Mouse (Mus musculus) heart, embryonic 14.5 days (tissue): ENCODE data around the gene 4930563M21Rik. TPM values are rescaled to one million over a fixed set of nuclear protein-coding genes. Genes with fewer than 3 reads are reported as not detected.

Experiments
- ATAC-seq: fragments of 200-750 bp; cut with Nextera tagmentation; 2 replicates; pipeline ENCODE4 v1.8.0; 2017; ENCODE audit warnings: low read depth, moderate TSS enrichment; ENCODE audit not compliant: insufficient number of reproducible peaks, insufficient read depth, low FRiP score
- H3K27ac ChIP-seq, 2 experiments: fragments of 200-500 bp in 1 of 2; fragments of 300-500 bp in 1 of 2; sonication (generic) in 1 of 2; replicated peaks in 1 of 2; 2 replicates each; pipeline ENCODE4 v1.5.1; 2012 to 2014; ENCODE audit warnings: low read depth in 2 of 2, low read length in 2 of 2, control low read depth in 1 of 2, mild to moderate bottlenecking in 1 of 2, mixed read lengths in 1 of 2; ENCODE audit not compliant: control insufficient read depth in 1 of 2, insufficient read depth in 1 of 2
- H3K27me3 ChIP-seq: fragments of 300-500 bp; sonication (generic); 2 replicates; pipeline ENCODE4 v1.6.1; 2014; ENCODE audit warnings: mild to moderate bottlenecking, low read length, control low read depth; ENCODE audit not compliant: control insufficient read depth, insufficient read depth
- H3K36me3 ChIP-seq: fragments of 300-500 bp; sonication (generic); 2 replicates; pipeline ENCODE4 v1.6.1; 2014; ENCODE audit warnings: mild to moderate bottlenecking, control low read depth, low read length, mixed read lengths; ENCODE audit not compliant: control insufficient read depth, insufficient read depth
- H3K4me1 ChIP-seq, 2 experiments: fragments of 200-500 bp in 1 of 2; fragments of 300-500 bp in 1 of 2; sonication (generic) in 1 of 2; 2 replicates each; pipeline ENCODE4 v1.6.1; 2012 to 2014; ENCODE audit warnings: low read length in 2 of 2, control low read depth in 1 of 2, mixed read lengths in 1 of 2; ENCODE audit not compliant: control insufficient read depth in 2 of 2, insufficient read depth in 2 of 2
- H3K4me2 ChIP-seq: fragments of 300-500 bp; sonication (generic); 2 replicates; pipeline ENCODE4 v1.6.1; 2014; ENCODE audit warnings: mild to moderate bottlenecking, low read length
- H3K4me3 ChIP-seq, 2 experiments: fragments of 200-500 bp in 1 of 2; fragments of 300-500 bp in 1 of 2; sonication (generic) in 1 of 2; 2 replicates each; pipeline ENCODE4 v1.5.1; 2012 to 2014; ENCODE audit warnings: low read length in 2 of 2, mild to moderate bottlenecking in 2 of 2, control low read depth in 1 of 2, low read depth in 1 of 2, moderate library complexity in 1 of 2; ENCODE audit not compliant: control insufficient read depth in 1 of 2, insufficient read depth in 1 of 2
- H3K9ac ChIP-seq: fragments of 300-500 bp; sonication (generic); 2 replicates; pipeline ENCODE4 v1.6.1; 2014; ENCODE audit warnings: mild to moderate bottlenecking, low read length
- H3K9me3 ChIP-seq: fragments of 300-500 bp; sonication (generic); 2 replicates; pipeline ENCODE4 v1.6.1; 2016; ENCODE audit warnings: low read length, control low read depth; ENCODE audit not compliant: control insufficient read depth
- WGBS: fragments of 180-500 bp; shearing (Covaris S2); extraction: QIAGEN DNeasy Blood & Tissue Kit; methylation state at CpG from one replicate; pipeline ENCODE4 v1.1.7; 2014; 5-methylcytosine and 5-hydroxymethylcytosine counted together
- polyA plus RNA-seq: library from polyadenylated mRNA; unstranded; fragments of >200 nt; fragmentation: Nextera tagmentation; extraction: Ambion mirVana; gene quantifications from 2 replicates; pipeline ENCODE4 v1.2.1, GENCODE M21; 2014

The 4930563M21Rik gene
- polyA plus RNA-seq, 1 experiment from 2014 or later, result not detected

DNA sequence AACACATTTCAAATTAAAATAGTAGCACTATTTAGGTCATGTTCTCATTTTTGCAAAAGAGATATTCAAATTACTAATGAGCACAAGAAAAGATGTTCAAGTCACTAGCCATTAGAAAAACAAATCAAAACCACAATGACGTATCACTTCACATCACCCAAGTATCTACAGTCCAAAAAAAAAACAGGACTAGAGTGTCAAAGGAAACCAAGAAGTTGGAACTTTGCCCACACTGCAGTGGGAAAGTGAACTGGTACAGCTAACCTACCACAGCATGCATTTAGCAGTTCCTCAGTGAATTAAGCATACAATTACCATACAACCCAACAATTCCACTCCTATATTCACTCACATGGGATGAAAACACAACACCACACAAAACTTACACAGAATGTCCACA lies 77.9 kb downstream of the 4930563M21Rik start:
- Histone ChIP-seq H3K4me3 (no peak overlapping the region), H3K9me3 (no peaks in the 10 kb centered on the region), H3K36me3 (no peaks in the 10 kb centered on the region), H3K27me3 (no peaks in the 10 kb centered on the region), H3K27ac (no peak overlapping the region), H3K4me2 (no peak overlapping the region), H3K9ac (no peak overlapping the region), H3K4me1 (peaks cover 0 to 5% of the 10 kb centered on the region in 2 experiments; a peak in 1 of 4 replicates)
- no peak for ATAC-seq
- WGBS, result 44% methylated on average over 1 of the region's 1 CpGs

DNA sequence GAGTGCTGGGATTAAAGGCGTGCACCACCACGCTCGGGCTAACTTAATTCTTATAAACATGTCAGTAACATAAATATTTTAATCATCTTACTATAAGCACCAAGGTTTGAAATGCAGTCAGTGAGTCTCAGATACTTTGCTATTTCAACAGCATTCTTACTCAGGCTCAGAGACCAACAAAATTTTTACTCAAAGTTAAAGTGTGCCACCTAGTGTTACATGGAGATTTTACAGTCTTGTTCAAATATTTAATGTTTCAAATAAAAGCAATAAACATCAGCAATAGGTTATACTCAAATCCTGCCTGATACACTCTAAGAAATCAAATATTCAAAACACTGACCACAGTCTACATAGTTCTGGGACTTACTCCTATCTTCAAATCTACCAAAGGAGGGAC lies 91.8 kb downstream of the 4930563M21Rik start:
- Histone ChIP-seq H3K4me1 (no peaks in the 10 kb centered on the region), H3K36me3 (no peaks in the 10 kb centered on the region), H3K27ac (no peak overlapping the region), H3K9me3 (no peaks in the 10 kb centered on the region), H3K4me3 (no peak overlapping the region), H3K27me3 (no peaks in the 10 kb centered on the region), H3K4me2 (no peak overlapping the region), H3K9ac (no peak overlapping the region)
- ATAC-seq, result no peak
- WGBS, result 70% methylated on average over 3 of the region's 3 CpGs

DNA sequence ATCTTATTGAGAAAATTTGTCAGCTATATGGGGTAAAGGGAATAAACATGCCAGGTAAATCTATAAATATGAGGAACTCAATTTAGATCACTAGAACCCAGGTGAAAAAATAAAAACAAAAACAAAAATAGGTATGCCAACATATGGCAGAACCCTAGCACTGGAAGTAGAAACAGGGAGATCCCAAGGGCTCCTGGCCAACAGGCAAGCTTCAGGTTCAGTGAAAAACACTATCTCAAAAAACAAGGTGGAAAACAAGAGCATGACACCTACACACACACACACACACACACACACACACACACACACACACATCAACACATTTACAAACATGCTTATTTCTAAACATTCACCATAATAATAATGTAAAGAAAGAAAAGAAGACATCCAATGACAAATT lies 93.6 kb downstream of the 4930563M21Rik start:
- no peak for ATAC-seq
- Histone ChIP-seq H3K9me3 (no peaks in the 10 kb centered on the region), H3K27ac (no peak overlapping the region), H3K4me2 (no peak overlapping the region), H3K27me3 (no peaks in the 10 kb centered on the region), H3K9ac (no peak overlapping the region), H3K36me3 (no peaks in the 10 kb centered on the region), H3K4me3 (no peak overlapping the region), H3K4me1 (no peaks in the 10 kb centered on the region)

Other genes starting within 250 kb of the 4930563M21Rik start
- gene Scaper, start 72.4 kb downstream of the 4930563M21Rik start, polyA plus RNA-seq, result 8.8 and 9.0 TPM in 2 replicates
- 140 and 146 TPM in 2 replicates for gene Rcn2, start 31.3 kb upstream of the 4930563M21Rik start, polyA plus RNA-seq
- 0.55 and 0.82 TPM in 2 replicates for gene Pstpip1, start 79.4 kb upstream of the 4930563M21Rik start, polyA plus RNA-seq
- 469 and 487 TPM in 2 replicates for gene Tspan3, start 154.9 kb upstream of the 4930563M21Rik start, polyA plus RNA-seq